Mouse (Mus musculus): ENCODE results near the gene Tmem44. TPM values are rescaled to one million over a fixed set of nuclear protein-coding genes. Genes with fewer than 3 reads are reported as not detected.
A peak's percentile ranks its signal among the peaks of the same experiment; 100 is the strongest.

Gene Tmem44
- total RNA-seq, 2 experiments from 2014 or later, result 6.4 to 9.7 TPM

- DNase-seq, result peak; percentile 76
These were observed 2.1 kb upstream of the Tmem44 start for GRCm38 (mm10) chr16:30552621-30553338.

GRCm38 (mm10) chr16:30549966-30550747 is 485 bp downstream of the Tmem44 start:
- peak; percentile 89 for DNase-seq

- DNase-seq, result no peak
These were observed 1.1 kb downstream of the Tmem44 start for GRCm38 (mm10) chr16:30549516-30549915.

GRCm38 (mm10) chr16:30548291-30548690 is 2.4 kb downstream of the Tmem44 start:
- DNase-seq, result no peak

GRCm38 (mm10) chr16:30544693-30545092 is 5.9 kb downstream of the Tmem44 start:
- no peak for DNase-seq

GRCm38 (mm10) chr16:30543386-30543785 is 7.3 kb downstream of the Tmem44 start:
- DNase-seq, result no peak

GRCm38 (mm10) chr16:30542826-30543225 is 7.8 kb downstream of the Tmem44 start:
- DNase-seq, result no peak

- no peak for DNase-seq
These were observed 10.3 kb downstream of the Tmem44 start for GRCm38 (mm10) chr16:30540107-30541001.

GRCm38 (mm10) chr16:30539433-30539832 is 11.2 kb downstream of the Tmem44 start:
- peak; percentile 74 for DNase-seq

- no peak for DNase-seq
These were observed 15.6 kb downstream of the Tmem44 start for GRCm38 (mm10) chr16:30535075-30535474.

- no peak for DNase-seq
These were observed 17.1 kb downstream of the Tmem44 start for GRCm38 (mm10) chr16:30533592-30533991.

- no peak for DNase-seq
These were observed 17.7 kb downstream of the Tmem44 start for GRCm38 (mm10) chr16:30532929-30533328.

GRCm38 (mm10) chr16:30531761-30532406 is 18.8 kb downstream of the Tmem44 start:
- DNase-seq, result peak; percentile 69

- DNase-seq, result peak; percentile 49
These were observed 19.8 kb downstream of the Tmem44 start for GRCm38 (mm10) chr16:30530815-30531214.

GRCm38 (mm10) chr16:30528386-30528785 is 22.3 kb downstream of the Tmem44 start:
- DNase-seq, result no peak

- DNase-seq, result no peak
These were observed 22.8 kb downstream of the Tmem44 start for GRCm38 (mm10) chr16:30527889-30528288.

- no peak for DNase-seq
These were observed 24.9 kb downstream of the Tmem44 start for GRCm38 (mm10) chr16:30525756-30526155.

GRCm38 (mm10) chr16:30524481-30524880 is 26.2 kb downstream of the Tmem44 start:
- peak; percentile 61 for DNase-seq

GRCm38 (mm10) chr16:30522253-30522940 is 28.2 kb downstream of the Tmem44 start:
- no peak for DNase-seq

- no peak for DNase-seq
These were observed 29.5 kb downstream of the Tmem44 start for GRCm38 (mm10) chr16:30521147-30521546.

GRCm38 (mm10) chr16:30520361-30520823 is 30.2 kb downstream of the Tmem44 start:
- DNase-seq, result peak; percentile 88
